In the genomic region with DNA sequence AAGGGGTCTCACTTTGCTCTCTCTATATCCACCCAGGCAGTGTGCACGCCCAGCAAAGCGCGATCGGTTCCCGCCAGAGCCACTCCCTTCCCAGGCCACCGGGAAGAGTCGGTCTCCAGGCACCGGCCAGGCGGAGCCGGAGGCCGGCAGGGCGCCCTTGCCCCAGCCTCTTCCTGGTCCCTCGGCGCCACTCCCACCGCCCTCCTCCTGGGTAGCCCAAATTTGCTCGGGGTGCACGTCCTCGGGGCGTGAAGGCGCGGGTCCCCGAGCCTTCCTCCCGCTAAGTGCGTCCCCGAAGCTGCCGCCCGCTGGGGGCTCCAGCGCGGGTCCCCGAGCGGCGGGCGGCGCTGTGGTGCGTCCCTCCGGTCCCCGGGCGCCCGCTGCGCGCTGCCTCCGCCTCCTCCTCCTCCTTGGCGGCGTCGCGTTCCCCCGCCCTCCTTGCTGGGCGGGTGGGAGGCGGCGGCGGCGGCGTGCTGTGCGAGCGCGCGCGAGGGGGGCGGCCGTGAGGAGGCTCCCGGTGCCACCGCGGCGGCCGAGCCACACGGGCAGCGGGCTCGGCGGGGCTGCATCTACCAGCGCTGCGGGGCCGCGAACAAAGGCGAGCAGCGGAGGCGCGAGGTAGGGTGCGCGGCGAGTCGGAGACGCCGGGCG, we compare ENCODE assay signal across 8 mouse cellular contexts. TPM values are rescaled to one million over a fixed set of nuclear protein-coding genes. Genes with fewer than 3 reads are reported as not detected.
DNase-seq lines count a peak whose midpoint lies in the region; ATAC-seq lines count a peak whose summit lies in the region.

TSS of gene Sh3rf1 (plus strand) at position 144 of the 651 bp plus-strand sequence.

- H3K9me3 ChIP-seq in embryonic facial prominence, embryonic 15.5 days (replicated peaks): no peaks in the 10 kb centered on the region
- H3K9me3 ChIP-seq in heart, embryonic 11.5 days (replicated peaks; ENCODE audit: control insufficient read depth, low read length): no peaks in the 10 kb centered on the region
- H3K9me3 ChIP-seq in kidney, embryonic 16.5 days (ENCODE audit: low read length): no peaks in the 10 kb centered on the region
- H3K9me3 ChIP-seq in liver, embryonic 11.5 days (ENCODE audit: control insufficient read depth, low read length): no peaks in the 10 kb centered on the region

- peak within 1 kb of the TSS; percentile 75 for H3K4me3 ChIP-seq in embryonic facial prominence, embryonic 15.5 days (replicated peaks)
- H3K4me3 ChIP-seq in heart, embryonic 11.5 days (ENCODE audit: low read depth, low read length): peak within 1 kb of the TSS; percentile 59
- peak within 1 kb of the TSS; percentile 90 for H3K4me3 ChIP-seq in kidney, embryonic 16.5 days (ENCODE audit: low read length)
- H3K4me3 ChIP-seq in liver, embryonic 11.5 days (ENCODE audit: low read depth, low read length): peak within 1 kb of the TSS; percentile 78

- ATAC-seq in embryonic facial prominence, embryonic 15.5 days (ENCODE audit: insufficient number of reproducible peaks, low FRiP score, low TSS enrichment, low read depth): peak; percentile 95
- ATAC-seq in heart, embryonic 11.5 days (replicated peaks; ENCODE audit: insufficient number of reproducible peaks, low FRiP score, low TSS enrichment): peak; percentile 88
- ATAC-seq in kidney, embryonic 16.5 days (ENCODE audit: low FRiP score, low TSS enrichment): peak; percentile 91
- ATAC-seq in liver, embryonic 11.5 days (replicated peaks; ENCODE audit: low FRiP score): peak; percentile 88

- H3K27ac ChIP-seq in embryonic facial prominence, embryonic 15.5 days (replicated peaks): peak within 1 kb of the TSS; percentile 86
- peak within 1 kb of the TSS; percentile 42 for H3K27ac ChIP-seq in heart, embryonic 11.5 days (ENCODE audit: low read depth, low read length)
- H3K27ac ChIP-seq in kidney, embryonic 16.5 days (ENCODE audit: low read length): peak within 1 kb of the TSS; percentile 93
- peak within 1 kb of the TSS; percentile 59; the same call in 1 of the 2 replicates for H3K27ac ChIP-seq in liver, embryonic 11.5 days (ENCODE audit: low read depth, low read length)

- H3K9ac ChIP-seq in embryonic facial prominence, embryonic 15.5 days: peak within 1 kb of the TSS; percentile 62
- peak within 1 kb of the TSS; percentile 86 for H3K9ac ChIP-seq in heart, embryonic 11.5 days (ENCODE audit: low read depth, low read length)
- peak within 1 kb of the TSS; percentile 94 for H3K9ac ChIP-seq in kidney, embryonic 16.5 days (replicated peaks; ENCODE audit: low read length)
- peak within 1 kb of the TSS; percentile 72 for H3K9ac ChIP-seq in liver, embryonic 11.5 days (ENCODE audit: low read depth, low read length)

- peaks cover 36% of the 10 kb centered on the region for H3K4me1 ChIP-seq in embryonic facial prominence, embryonic 15.5 days
- peaks cover 14% of the 10 kb centered on the region for H3K4me1 ChIP-seq in heart, embryonic 11.5 days (ENCODE audit: control insufficient read depth, insufficient read depth, low read length)
- peaks cover 30% of the 10 kb centered on the region for H3K4me1 ChIP-seq in kidney, embryonic 16.5 days (ENCODE audit: insufficient read depth, low read length)
- H3K4me1 ChIP-seq in liver, embryonic 11.5 days (replicated peaks; ENCODE audit: control insufficient read depth, insufficient read depth, low read length): peaks cover 8% of the 10 kb centered on the region; the same call in 1 of the 2 replicates

- H3K27me3 ChIP-seq in embryonic facial prominence, embryonic 15.5 days: no peaks in the 10 kb centered on the region
- peaks cover 3% of the 10 kb centered on the region; the same call in 1 of the 2 replicates for H3K27me3 ChIP-seq in heart, embryonic 11.5 days (ENCODE audit: control insufficient read depth, insufficient read depth, low read length)
- H3K27me3 ChIP-seq in kidney, embryonic 16.5 days (ENCODE audit: insufficient read depth, low read length): no peaks in the 10 kb centered on the region
- H3K27me3 ChIP-seq in liver, embryonic 11.5 days (replicated peaks; ENCODE audit: control insufficient read depth, insufficient read depth, low read length): 0 out of 2 replicates have a peak, but pooled peaks cover 3% of the 10 kb centered on the region
- H3K27me3 ChIP-seq in splenic B cell, adult 2 months (ENCODE audit: control insufficient read depth, insufficient read depth, low read length, poor library complexity, severe bottlenecking): no peaks in the 10 kb centered on the region

- peak; percentile 64 to 71 for DNase-seq in B cell, adult 2 months
- DNase-seq in adrenal gland, postnatal 36 days: peak; percentile 90 to 94
- peak; percentile 85 for DNase-seq in liver, embryonic 11.5 days (ENCODE audit: low spot score)
- DNase-seq in naive thymus-derived CD4-positive, alpha-beta T cell, adult 2 months (ENCODE audit: low read depth): peak; percentile 83
- peak; percentile 77 for DNase-seq in splenic B cell, adult 2 months (ENCODE audit: low read depth, low spot score)

- no peaks in the 10 kb centered on the region for H3K36me3 ChIP-seq in embryonic facial prominence, embryonic 15.5 days
- H3K36me3 ChIP-seq in heart, embryonic 11.5 days (ENCODE audit: control insufficient read depth, insufficient read depth, low read length): no peaks in the 10 kb centered on the region
- H3K36me3 ChIP-seq in kidney, embryonic 16.5 days (ENCODE audit: insufficient read depth, low read length): no peaks in the 10 kb centered on the region
- H3K36me3 ChIP-seq in liver, embryonic 11.5 days (ENCODE audit: control insufficient read depth, insufficient read depth, low read length): no peaks in the 10 kb centered on the region
- no peaks in the 10 kb centered on the region for H3K36me3 ChIP-seq in splenic B cell, adult 2 months (ENCODE audit: control insufficient read depth, insufficient read depth, low read length, poor library complexity, severe bottlenecking)

- under 1% methylated on average over 64 of the region's 84 CpGs for WGBS in embryonic facial prominence, embryonic 15.5 days
- under 1% methylated on average over 76 of the region's 84 CpGs for WGBS in heart, embryonic 11.5 days (ENCODE audit: insufficient replicate concordance)
- WGBS in kidney, embryonic 16.5 days: 0% methylated on average over 79 of the region's 84 CpGs
- under 1% methylated on average over 66 of the region's 84 CpGs for WGBS in liver, embryonic 11.5 days

- peak within 1 kb of the TSS; percentile 89 for H3K4me2 ChIP-seq in embryonic facial prominence, embryonic 15.5 days (replicated peaks)
- H3K4me2 ChIP-seq in heart, embryonic 11.5 days: peak within 1 kb of the TSS; percentile 91
- peak within 1 kb of the TSS; percentile 69 for H3K4me2 ChIP-seq in kidney, embryonic 16.5 days (replicated peaks; ENCODE audit: low read depth, low read length)
- H3K4me2 ChIP-seq in liver, embryonic 11.5 days: peak within 1 kb of the TSS; percentile 71

RNA-seq across cellular contexts. Expression of gene Sh3rf1, which starts in this region (rescaled TPM):
- 10 to 100 TPM; 10.3 to 12.7 TPM for total RNA-seq in adrenal gland, postnatal 36 days (2021)
- 12.2 and 13.0 TPM in 2 replicates for polyA plus RNA-seq in embryonic facial prominence, embryonic 15.5 days (2015; fragmentation: Nextera tagmentation; extraction: Ambion mirVana)
- 6.4 and 7.1 TPM in 2 replicates for polyA plus RNA-seq in heart, embryonic 11.5 days (2014; fragmentation: Nextera tagmentation; extraction: Ambion mirVana)
- polyA plus RNA-seq in kidney, embryonic 16.5 days (2015; fragmentation: Nextera tagmentation; extraction: Ambion mirVana): 23.3 and 26.7 TPM in 2 replicates
- polyA plus RNA-seq in liver, embryonic 11.5 days (2014; fragmentation: Nextera tagmentation; extraction: Ambion mirVana): 6.7 and 7.1 TPM in 2 replicates

Comparison
In these comparisons a context has a peak if more than half of its experiments do, and no peak if none do; other contexts are left out.
1. Peak in every context shown above with its lines: DNase-seq, ATAC-seq, H3K4me3 ChIP-seq and H3K27ac ChIP-seq.
2. H3K27ac ChIP-seq: peak in every context shown above with its lines; median percentile 93 in kidney, embryonic 16.5 days; 86 in embryonic facial prominence, embryonic 15.5 days; 59 in liver, embryonic 11.5 days; 42 in heart, embryonic 11.5 days.